Mouse (Mus musculus): ENCODE measurements around the gene Ahnak2. TPM values are rescaled to one million over a fixed set of nuclear protein-coding genes. Genes with fewer than 3 reads are reported as not detected.

Ahnak2 gene
- polyA plus RNA-seq, 1 experiment: 24.4 TPM

DNA sequence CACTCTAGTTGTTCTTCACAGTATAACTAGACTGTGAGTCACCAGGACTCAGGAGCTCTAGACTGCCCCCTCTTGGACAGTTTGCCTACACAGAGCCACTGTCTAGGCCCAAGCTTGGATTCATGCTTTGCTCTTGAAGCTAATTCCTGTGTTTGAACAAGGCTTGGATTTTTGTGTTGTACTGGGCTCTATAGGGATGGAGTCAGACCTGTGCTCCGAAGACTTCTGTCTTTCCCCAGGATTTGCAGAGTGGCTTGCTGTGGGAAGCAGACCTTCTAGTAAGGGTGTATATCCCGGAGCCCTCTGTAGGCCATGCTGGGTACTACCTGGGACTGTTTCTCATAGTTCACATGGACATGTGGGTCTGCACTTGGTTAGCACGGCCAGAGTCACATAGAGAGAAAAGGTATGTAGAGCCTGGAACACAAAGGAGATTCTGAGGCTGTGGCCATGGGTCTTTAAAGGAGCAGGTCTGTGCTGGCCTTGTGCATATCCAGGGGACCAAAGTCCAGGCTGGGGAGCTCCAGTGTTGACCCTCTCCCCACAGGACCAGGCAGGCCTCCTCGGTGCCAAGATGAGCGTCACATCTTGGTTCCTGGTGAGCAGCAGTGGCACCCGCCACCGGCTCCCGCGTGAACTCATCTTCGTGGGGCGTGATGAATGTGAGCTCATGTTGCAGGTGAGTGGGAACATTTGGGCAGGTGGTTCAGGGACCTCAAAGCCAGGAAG lies 78.2 kb downstream of the Ahnak2 start:
- H3K4me2 ChIP-seq (ENCODE audit: low read depth): peak overlapping the region; percentile 86
- peak overlapping the region; percentile 38 for H3K4me3 ChIP-seq

GRCm38 (mm10) chr12:112723445-112723844 lies 79.0 kb downstream of the Ahnak2 start:
- no peaks in the 10 kb centered on the region for H3K27me3 ChIP-seq (ENCODE audit: control insufficient read depth, insufficient read depth, insufficient read length)
- no peak overlapping the region for H3ac ChIP-seq (ENCODE audit: control insufficient read depth, insufficient read length)
- TF ChIP-seq POLR2AphosphoS2 (IDR thresholded peaks at IDR 0.05; ENCODE audit: insufficient read length, low read depth) (no peak), SRF (IDR thresholded peaks at IDR 0.05; ENCODE audit: control insufficient read depth, insufficient read length, low read depth) (no peak), TCF3 (IDR thresholded peaks at IDR 0.05; ENCODE audit: insufficient read length, low read depth) (no peak), CEBPB (IDR thresholded peaks at IDR 0.05; ENCODE audit: insufficient read depth, poor library complexity, severe bottlenecking) (no peak), MYOD1 (IDR thresholded peaks at IDR 0.05; ENCODE audit: control insufficient read depth in 1 of 3, insufficient read length in 2 of 3, low read depth in 2 of 3) (no peak), REST (IDR thresholded peaks at IDR 0.05; ENCODE audit: insufficient read depth, insufficient read length) (no peak), POLR2A (IDR thresholded peaks at IDR 0.05; ENCODE audit: insufficient read length, low read depth) (no peak), USF1 (IDR thresholded peaks at IDR 0.05; ENCODE audit: low read depth) (no peak), MAX (IDR thresholded peaks at IDR 0.05; ENCODE audit: low read depth) (no peak), E2F4 (IDR thresholded peaks at IDR 0.05; ENCODE audit: insufficient read depth) (no peak), MYOG (IDR thresholded peaks at IDR 0.05; ENCODE audit: control insufficient read depth in 1 of 3, insufficient read depth in 1 of 3, insufficient read length in 2 of 3, low read depth in 2 of 3) (no peak), TCF12 (IDR thresholded peaks at IDR 0.05; ENCODE audit: insufficient read depth, poor library complexity, severe bottlenecking) (no peak)

More for the DNA sequence above, 78.2 kb downstream of the Ahnak2 start:
- H3K36me3 ChIP-seq (ENCODE audit: control insufficient read depth, insufficient read depth): no peaks in the 10 kb centered on the region
- peaks cover 5% of the 10 kb centered on the region for H3K79me2 ChIP-seq (ENCODE audit: control insufficient read depth, insufficient read depth)
- TF ChIP-seq POLR2AphosphoS2 (IDR thresholded peaks at IDR 0.05; ENCODE audit: insufficient read length, low read depth) (no peak), REST (IDR thresholded peaks at IDR 0.05; ENCODE audit: insufficient read depth, insufficient read length) (no peak), CEBPB (IDR thresholded peaks at IDR 0.05; ENCODE audit: insufficient read depth, poor library complexity, severe bottlenecking) (no peak), TCF12 (IDR thresholded peaks at IDR 0.05; ENCODE audit: insufficient read depth, poor library complexity, severe bottlenecking) (no peak)
- no peak overlapping the region for H3ac ChIP-seq (ENCODE audit: control insufficient read depth, insufficient read length)
- no peaks in the 10 kb centered on the region for H3K27me3 ChIP-seq (ENCODE audit: control insufficient read depth, insufficient read depth, insufficient read length)

GRCm38 (mm10) chr12:112723028-112723330 lies 79.5 kb downstream of the Ahnak2 start:
- H3K36me3 ChIP-seq (ENCODE audit: control insufficient read depth, insufficient read depth): no peaks in the 10 kb centered on the region
- peak overlapping the region; percentile 38 for H3K4me3 ChIP-seq
- TF ChIP-seq POLR2A (IDR thresholded peaks at IDR 0.05; ENCODE audit: insufficient read length, low read depth): no peak
- no peak for TF ChIP-seq TCF3 (IDR thresholded peaks at IDR 0.05; ENCODE audit: insufficient read length, low read depth)
- no peak for TF ChIP-seq TCF12 (IDR thresholded peaks at IDR 0.05; ENCODE audit: insufficient read depth, poor library complexity, severe bottlenecking)
- no peak for TF ChIP-seq USF1 (IDR thresholded peaks at IDR 0.05; ENCODE audit: low read depth)
- no peak for TF ChIP-seq POLR2AphosphoS2 (IDR thresholded peaks at IDR 0.05; ENCODE audit: insufficient read length, low read depth)
- TF ChIP-seq MAX (IDR thresholded peaks at IDR 0.05; ENCODE audit: low read depth): no peak
- TF ChIP-seq MYOG (IDR thresholded peaks at IDR 0.05; ENCODE audit: control insufficient read depth in 1 of 3, insufficient read depth in 1 of 3, insufficient read length in 2 of 3, low read depth in 2 of 3): no peak
- TF ChIP-seq REST (IDR thresholded peaks at IDR 0.05; ENCODE audit: insufficient read depth, insufficient read length): no peak
- peak overlapping the region; percentile 21 for H3ac ChIP-seq (ENCODE audit: control insufficient read depth, insufficient read length)
- H3K79me2 ChIP-seq (ENCODE audit: control insufficient read depth, insufficient read depth): peaks cover 5% of the 10 kb centered on the region
- no peaks in the 10 kb centered on the region for H3K27me3 ChIP-seq (ENCODE audit: control insufficient read depth, insufficient read depth, insufficient read length)
- peak overlapping the region; percentile 86 for H3K4me2 ChIP-seq (ENCODE audit: low read depth)

More at GRCm38 (mm10) chr12:112723445-112723844, 79.0 kb downstream of the Ahnak2 start:
- H3K4me2 ChIP-seq (ENCODE audit: low read depth): peak overlapping the region; percentile 86
- peak overlapping the region; percentile 38 for H3K4me3 ChIP-seq
- H3K36me3 ChIP-seq (ENCODE audit: control insufficient read depth, insufficient read depth): no peaks in the 10 kb centered on the region
- H3K79me2 ChIP-seq (ENCODE audit: control insufficient read depth, insufficient read depth): peaks cover 5% of the 10 kb centered on the region

GRCm38 (mm10) chr12:112722240-112723027 lies 80.0 kb downstream of the Ahnak2 start:
- TF ChIP-seq E2F4 (IDR thresholded peaks at IDR 0.05; ENCODE audit: insufficient read depth): no peak
- peak; percentile 46 for TF ChIP-seq POLR2AphosphoS2 (IDR thresholded peaks at IDR 0.05; ENCODE audit: insufficient read length, low read depth)
- Histone ChIP-seq H3K4me3 (peak overlapping the region; percentile 38), H3K27me3 (ENCODE audit: control insufficient read depth, insufficient read depth, insufficient read length) (no peaks in the 10 kb centered on the region), H3K4me2 (ENCODE audit: low read depth) (peak overlapping the region; percentile 86), H3ac (ENCODE audit: control insufficient read depth, insufficient read length) (peak overlapping the region; percentile 21), H3K79me2 (ENCODE audit: control insufficient read depth, insufficient read depth) (peaks cover 5% of the 10 kb centered on the region), H3K36me3 (ENCODE audit: control insufficient read depth, insufficient read depth) (no peaks in the 10 kb centered on the region)

Other genes with a start within 250 kb of the Ahnak2 start
- 70.1 TPM for gene Inf2, start 213.9 kb downstream of the Ahnak2 start, polyA plus RNA-seq (2012; fragmentation: generic; extraction: Trizol)
- 202 TPM for gene Adssl1, start 182.6 kb downstream of the Ahnak2 start, polyA plus RNA-seq (2012; fragmentation: generic; extraction: Trizol)
- 85.6 TPM for gene Siva1, start 158.0 kb downstream of the Ahnak2 start, polyA plus RNA-seq (2012; fragmentation: generic; extraction: Trizol)
- gene Akt1, start 127.8 kb downstream of the Ahnak2 start, polyA plus RNA-seq (2012; fragmentation: generic; extraction: Trizol): 352 TPM
- gene Zbtb42, start 123.8 kb downstream of the Ahnak2 start, polyA plus RNA-seq (2012; fragmentation: generic; extraction: Trizol): 4.4 TPM
- 22.8 TPM for gene Cep170b, start 82.2 kb downstream of the Ahnak2 start, polyA plus RNA-seq (2012; fragmentation: generic; extraction: Trizol)
- gene Pld4, start 42.0 kb downstream of the Ahnak2 start, polyA plus RNA-seq (2012; fragmentation: generic; extraction: Trizol): 0.08 TPM
- 9.6 TPM for gene Clba1, start 6.3 kb upstream of the Ahnak2 start, polyA plus RNA-seq (2012; fragmentation: generic; extraction: Trizol)
- 21.5 TPM for gene Cdca4, start 26.8 kb upstream of the Ahnak2 start, polyA plus RNA-seq (2012; fragmentation: generic; extraction: Trizol)
- 0.02 TPM for gene Gpr132, start 65.6 kb upstream of the Ahnak2 start, polyA plus RNA-seq (2012; fragmentation: generic; extraction: Trizol)
- 51.8 TPM for gene Jag2, start 127.1 kb upstream of the Ahnak2 start, polyA plus RNA-seq (2012; fragmentation: generic; extraction: Trizol)
- gene Nudt14, start 139.5 kb upstream of the Ahnak2 start, polyA plus RNA-seq (2012; fragmentation: generic; extraction: Trizol): 94.9 TPM
- 16.3 TPM for gene Btbd6, start 173.8 kb upstream of the Ahnak2 start, polyA plus RNA-seq (2012; fragmentation: generic; extraction: Trizol)
- gene Brf1, start 198.0 kb upstream of the Ahnak2 start, polyA plus RNA-seq (2012; fragmentation: generic; extraction: Trizol): 27.9 TPM
- 89.3 TPM for gene Pacs2, start 211.9 kb upstream of the Ahnak2 start, polyA plus RNA-seq (2012; fragmentation: generic; extraction: Trizol)